Mouse (Mus musculus): ENCODE measurements around the gene Naa80. TPM values are rescaled to one million over a fixed set of nuclear protein-coding genes. Genes with fewer than 3 reads are reported as not detected.

The Naa80 gene
- polyA plus RNA-seq, 1 experiment: 19.5 TPM

DNA sequence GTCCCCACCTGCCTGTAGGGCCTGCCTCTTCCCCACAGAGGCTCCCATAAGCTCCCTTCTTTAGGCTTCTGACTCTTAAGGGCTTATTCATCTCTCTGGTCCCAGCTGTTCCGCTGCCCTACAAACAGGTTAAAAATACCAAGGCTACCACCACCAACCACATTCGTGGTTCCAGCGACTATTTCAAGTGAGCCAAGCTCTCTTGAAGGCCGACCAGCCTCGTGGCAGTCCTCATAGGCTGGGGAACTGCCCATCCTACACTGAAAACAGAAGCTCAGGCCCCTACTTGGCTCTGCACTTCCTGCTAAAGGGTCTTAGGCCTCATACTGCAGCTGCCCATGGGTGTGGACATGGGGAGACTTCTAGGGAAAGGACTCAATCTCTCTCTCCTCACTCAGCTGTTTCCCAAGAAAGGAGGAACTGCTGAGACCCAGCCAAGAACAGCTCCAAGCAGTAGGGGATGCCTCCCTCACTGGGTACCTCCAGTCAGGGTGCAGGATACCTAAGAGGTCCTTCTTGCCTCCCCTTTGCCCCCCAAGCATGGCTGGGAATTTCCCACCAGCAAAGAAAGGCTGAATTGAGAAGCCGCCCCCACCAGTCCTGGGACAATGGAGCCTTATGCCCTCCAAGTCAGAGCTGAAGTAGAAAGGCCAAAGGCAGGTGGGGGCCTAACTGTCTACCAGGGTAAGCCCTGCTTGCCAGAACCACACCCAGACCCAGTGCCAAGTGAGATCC is 32.9 kb downstream of the Naa80 start:
- no peaks in the 10 kb centered on the region for H3K27me3 ChIP-seq (ENCODE audit: control insufficient read depth, insufficient read depth, low read length)
- peak overlapping the region; percentile 53 for H3K4me3 ChIP-seq (replicated peaks; ENCODE audit: insufficient read depth, low read depth, low read length)
- TF ChIP-seq CTCF (IDR thresholded peaks at IDR 0.05; ENCODE audit: borderline replicate concordance, insufficient read depth, low read depth, low read length) (no peak), POLR2A (IDR thresholded peaks at IDR 0.05; ENCODE audit: borderline replicate concordance, insufficient read depth, low read length) (no peak)
- DNase-seq: no peak
- WGBS: 71% methylated on average over 6 of the region's 6 CpGs
- peak overlapping the region; percentile 98 for H3K27ac ChIP-seq (ENCODE audit: insufficient read depth, low read length)
- H3K4me1 ChIP-seq (ENCODE audit: control insufficient read depth, insufficient read depth, low read length): peaks cover 9% of the 10 kb centered on the region

GRCm38 (mm10) chr9:107612191-107612944 is 33.7 kb downstream of the Naa80 start:
- peak; percentile 98 to 99 for DNase-seq
- peak overlapping the region; percentile 98 for H3K27ac ChIP-seq (ENCODE audit: insufficient read depth, low read length)
- WGBS: under 1% methylated on average over 48 of the region's 48 CpGs
- peaks cover 9% of the 10 kb centered on the region for H3K4me1 ChIP-seq (ENCODE audit: control insufficient read depth, insufficient read depth, low read length)
- TF ChIP-seq POLR2A (IDR thresholded peaks at IDR 0.05; ENCODE audit: borderline replicate concordance, insufficient read depth, low read length): peak; percentile 90
- TF ChIP-seq CTCF (IDR thresholded peaks at IDR 0.05; ENCODE audit: borderline replicate concordance, insufficient read depth, low read depth, low read length): peak; percentile 80
- H3K4me3 ChIP-seq (replicated peaks; ENCODE audit: insufficient read depth, low read depth, low read length): peak overlapping the region; percentile 53
- H3K27me3 ChIP-seq (ENCODE audit: control insufficient read depth, insufficient read depth, low read length): no peaks in the 10 kb centered on the region

DNA sequence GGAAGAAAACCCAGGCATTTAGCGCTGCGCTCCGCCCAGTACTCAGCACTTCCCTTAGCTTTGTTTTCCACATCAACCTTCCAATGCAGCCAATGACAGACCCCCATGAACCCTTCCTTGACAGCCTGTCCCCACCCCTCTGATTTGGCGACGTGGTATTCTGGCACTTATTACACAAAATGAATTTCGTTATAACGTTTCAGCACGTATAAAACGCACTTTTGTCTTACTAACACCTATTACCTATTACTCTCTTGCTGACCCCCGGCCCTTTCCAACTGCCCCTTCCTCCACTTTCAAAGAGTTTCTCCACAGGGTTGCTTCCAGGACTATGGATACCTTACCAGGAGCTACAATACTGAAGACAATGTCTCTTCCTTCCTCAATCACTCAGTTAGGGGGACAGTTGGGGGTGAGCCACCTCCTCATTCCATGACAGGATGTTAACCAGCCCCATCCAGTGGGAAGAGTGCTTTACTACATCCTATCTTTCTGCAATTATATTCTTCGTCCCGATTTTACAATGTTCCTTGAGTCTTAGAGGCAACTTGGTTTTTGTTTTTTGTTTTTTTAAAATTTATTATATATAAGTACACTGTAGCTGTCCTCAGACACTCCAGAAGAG is 34.4 kb downstream of the Naa80 start:
- peak overlapping the region; percentile 52 for H3K4me3 ChIP-seq (replicated peaks; ENCODE audit: insufficient read depth, low read depth, low read length)
- TF ChIP-seq CTCF (IDR thresholded peaks at IDR 0.05; ENCODE audit: borderline replicate concordance, insufficient read depth, low read depth, low read length) (no peak), POLR2A (IDR thresholded peaks at IDR 0.05; ENCODE audit: borderline replicate concordance, insufficient read depth, low read length) (no peak)
- H3K27ac ChIP-seq (ENCODE audit: insufficient read depth, low read length): peak overlapping the region; percentile 70; the same call in 1 of the 2 replicates
- H3K27me3 ChIP-seq (ENCODE audit: control insufficient read depth, insufficient read depth, low read length): no peaks in the 10 kb centered on the region
- WGBS: 8% methylated on average over 12 of the region's 12 CpGs
- DNase-seq: no peak
- peaks cover 9% of the 10 kb centered on the region for H3K4me1 ChIP-seq (ENCODE audit: control insufficient read depth, insufficient read depth, low read length)

DNA sequence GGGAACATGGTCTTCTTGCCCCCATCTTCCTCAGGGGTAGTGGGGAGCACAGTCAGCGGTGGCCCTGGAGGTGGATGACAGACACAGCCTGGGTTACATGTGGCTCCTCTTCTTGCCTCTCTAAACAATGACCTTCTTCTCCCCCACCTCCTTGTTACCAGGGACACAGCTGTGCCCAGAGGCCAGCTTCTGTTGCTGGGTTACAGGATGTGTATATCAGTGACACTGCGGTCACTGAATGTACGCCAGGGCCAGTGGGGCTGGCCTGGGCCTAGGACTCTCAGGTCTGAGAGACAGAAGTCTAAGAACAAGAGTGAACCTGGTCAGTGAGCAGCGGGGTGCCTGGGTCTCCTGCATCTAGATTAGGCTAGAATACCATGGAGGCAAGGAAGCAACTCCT is 36.3 kb downstream of the Naa80 start:
- Histone ChIP-seq H3K27ac (ENCODE audit: insufficient read depth, low read length) (no peak overlapping the region), H3K4me1 (ENCODE audit: control insufficient read depth, insufficient read depth, low read length) (peaks cover 28% of the 10 kb centered on the region), H3K4me3 (replicated peaks; ENCODE audit: insufficient read depth, low read depth, low read length) (no peak overlapping the region), H3K27me3 (ENCODE audit: control insufficient read depth, insufficient read depth, low read length) (no peaks in the 10 kb centered on the region)
- no peak for DNase-seq
- WGBS: 54% methylated on average over 4 of the region's 4 CpGs
- TF ChIP-seq CTCF (IDR thresholded peaks at IDR 0.05; ENCODE audit: borderline replicate concordance, insufficient read depth, low read depth, low read length) (no peak), POLR2A (IDR thresholded peaks at IDR 0.05; ENCODE audit: borderline replicate concordance, insufficient read depth, low read length) (no peak)

DNA sequence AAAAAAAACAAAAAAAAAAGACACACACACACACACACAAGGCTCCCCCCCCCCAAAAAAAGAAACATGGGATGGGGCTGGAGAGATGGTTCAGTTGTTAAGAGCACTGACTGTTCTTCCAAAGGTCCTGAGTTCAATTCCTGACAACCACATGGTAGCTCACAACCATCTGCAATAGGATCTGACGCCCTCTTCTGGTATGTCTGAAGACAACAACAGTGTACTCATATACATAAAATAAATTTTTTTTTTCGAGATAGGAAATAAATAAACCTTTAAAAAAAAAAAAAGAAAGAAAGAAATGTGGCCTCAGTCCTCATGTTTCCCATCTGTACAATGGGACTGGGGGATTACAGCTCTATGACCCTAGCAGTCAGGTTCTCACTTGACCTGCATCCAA is 38.8 kb downstream of the Naa80 start:
- DNase-seq: no peak
- Histone ChIP-seq H3K4me1 (ENCODE audit: control insufficient read depth, insufficient read depth, low read length) (peaks cover 32% of the 10 kb centered on the region), H3K4me3 (replicated peaks; ENCODE audit: insufficient read depth, low read depth, low read length) (no peak overlapping the region), H3K27ac (ENCODE audit: insufficient read depth, low read length) (no peak overlapping the region), H3K27me3 (ENCODE audit: control insufficient read depth, insufficient read depth, low read length) (no peaks in the 10 kb centered on the region)
- TF ChIP-seq CTCF (IDR thresholded peaks at IDR 0.05; ENCODE audit: borderline replicate concordance, insufficient read depth, low read depth, low read length) (no peak), POLR2A (IDR thresholded peaks at IDR 0.05; ENCODE audit: borderline replicate concordance, insufficient read depth, low read length) (no peak)
- 82% methylated on average over 2 of the region's 2 CpGs for WGBS

DNA sequence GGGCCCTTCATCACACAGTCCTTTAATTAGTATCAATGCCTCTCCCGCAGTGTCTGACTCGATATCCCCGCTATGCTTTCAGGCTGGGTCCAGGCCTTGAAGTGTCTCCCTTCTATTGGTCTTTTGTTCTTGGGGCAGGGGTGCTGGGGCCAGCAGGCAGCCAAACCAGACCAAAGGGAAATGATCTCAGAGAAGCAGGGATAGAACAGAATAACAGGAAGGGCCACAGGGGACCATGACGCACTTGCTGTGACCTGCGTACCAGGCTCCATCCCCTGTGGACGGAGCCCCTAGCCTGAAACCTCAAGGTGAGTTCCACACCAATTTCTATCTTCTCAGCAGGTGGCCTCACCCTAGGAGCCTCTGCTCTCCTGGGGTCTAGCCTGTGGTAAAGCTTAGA is 39.4 kb downstream of the Naa80 start:
- Histone ChIP-seq H3K4me1 (ENCODE audit: control insufficient read depth, insufficient read depth, low read length) (peaks cover 32% of the 10 kb centered on the region), H3K4me3 (replicated peaks; ENCODE audit: insufficient read depth, low read depth, low read length) (no peak overlapping the region), H3K27me3 (ENCODE audit: control insufficient read depth, insufficient read depth, low read length) (no peaks in the 10 kb centered on the region), H3K27ac (ENCODE audit: insufficient read depth, low read length) (peak overlapping the region; percentile 59; the same call in 1 of the 2 replicates)
- no peak for DNase-seq
- 91% methylated on average over 6 of the region's 6 CpGs for WGBS
- TF ChIP-seq POLR2A (IDR thresholded peaks at IDR 0.05; ENCODE audit: borderline replicate concordance, insufficient read depth, low read length): no peak
- no peak for TF ChIP-seq CTCF (IDR thresholded peaks at IDR 0.05; ENCODE audit: borderline replicate concordance, insufficient read depth, low read depth, low read length)

DNA sequence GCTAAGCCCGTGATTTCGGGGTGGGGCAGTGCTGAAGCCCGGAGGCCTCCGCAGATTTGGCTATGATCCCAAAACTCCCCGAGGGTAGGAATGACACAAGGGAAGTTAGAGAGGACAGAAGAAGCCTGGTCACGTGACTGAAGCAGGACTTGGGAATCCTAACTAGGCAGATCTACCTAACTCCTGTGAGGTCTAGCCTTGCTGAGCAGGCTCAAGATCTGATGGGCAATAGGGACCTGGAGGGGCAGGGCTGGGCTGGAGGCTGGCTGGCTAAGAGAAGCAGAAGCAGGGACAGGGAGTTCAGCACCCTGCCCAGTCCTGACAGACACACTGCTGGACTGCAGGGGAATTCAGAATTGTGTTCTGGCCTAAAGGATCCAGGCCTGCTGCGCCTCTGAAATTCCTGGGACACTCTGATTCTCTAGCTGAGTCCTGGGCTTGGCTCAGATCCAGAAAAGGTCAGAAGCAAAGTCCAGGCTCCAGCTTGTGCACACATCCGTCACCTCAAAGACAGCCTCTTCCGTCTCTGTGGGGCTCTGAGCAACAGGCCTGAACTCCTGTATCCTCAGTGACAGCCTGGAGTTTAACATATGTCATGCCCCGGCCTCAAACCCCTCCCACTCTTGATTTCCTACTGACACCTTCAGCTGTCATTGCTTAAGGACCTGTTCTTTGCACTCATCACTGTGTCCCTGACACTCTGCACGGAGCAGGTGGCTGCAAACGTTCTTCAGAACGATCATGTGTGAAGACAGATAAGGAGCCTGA is 40.3 kb downstream of the Naa80 start:
- DNase-seq: no peak
- WGBS: 13% methylated on average over 13 of the region's 13 CpGs
- peaks cover 32% of the 10 kb centered on the region for H3K4me1 ChIP-seq (ENCODE audit: control insufficient read depth, insufficient read depth, low read length)
- H3K4me3 ChIP-seq (replicated peaks; ENCODE audit: insufficient read depth, low read depth, low read length): no peak overlapping the region
- TF ChIP-seq CTCF (IDR thresholded peaks at IDR 0.05; ENCODE audit: borderline replicate concordance, insufficient read depth, low read depth, low read length) (no peak), POLR2A (IDR thresholded peaks at IDR 0.05; ENCODE audit: borderline replicate concordance, insufficient read depth, low read length) (no peak)
- peak overlapping the region; percentile 59 for H3K27ac ChIP-seq (ENCODE audit: insufficient read depth, low read length)
- H3K27me3 ChIP-seq (ENCODE audit: control insufficient read depth, insufficient read depth, low read length): no peaks in the 10 kb centered on the region
